Mouse (Mus musculus) limb, embryonic 11.5 days (tissue): Measurements from ENCODE around the gene Rnf13. TPM values are rescaled to one million over a fixed set of nuclear protein-coding genes. Genes with fewer than 3 reads are reported as not detected.
A peak's percentile ranks its signal among the peaks of the same experiment; 100 is the strongest.

Experiments used
- ATAC-seq: fragments of 200-750 bp; cut with Nextera tagmentation; 2 replicates; pipeline ENCODE4 v1.8.0; 2017; ENCODE audit warnings: low read depth; ENCODE audit not compliant: insufficient number of reproducible peaks, low FRiP score, low TSS enrichment
- DNase-seq: peaks from one replicate; pipeline ENCODE4 v3.0.0-alpha.2; 2015; ENCODE audit warnings: low spot score
- H3K27ac ChIP-seq: fragments of 300-500 bp; sonication (generic); replicated peaks from 2 replicates; pipeline ENCODE4 v1.5.1; 2014; ENCODE audit warnings: low read depth, mild to moderate bottlenecking, low read length
- H3K27me3 ChIP-seq: fragments of 300-500 bp; sonication (generic); 2 replicates; pipeline ENCODE4 v1.6.1; 2014; ENCODE audit warnings: mild to moderate bottlenecking, low read length, mixed read lengths; ENCODE audit not compliant: control insufficient read depth, insufficient read depth
- H3K36me3 ChIP-seq: fragments of 300-500 bp; sonication (generic); 2 replicates; pipeline ENCODE4 v1.6.1; 2014; ENCODE audit warnings: mild to moderate bottlenecking, low read length, moderate library complexity, mixed read lengths; ENCODE audit not compliant: control insufficient read depth, insufficient read depth
- H3K4me1 ChIP-seq: fragments of 300-500 bp; sonication (generic); 2 replicates; pipeline ENCODE4 v1.6.1; 2014; ENCODE audit warnings: low read length, mixed read lengths; ENCODE audit not compliant: control insufficient read depth, insufficient read depth
- H3K4me2 ChIP-seq: fragments of 300-500 bp; sonication (generic); 2 replicates; pipeline ENCODE4 v1.6.1; 2014; ENCODE audit warnings: low read depth, mild to moderate bottlenecking, moderate library complexity; ENCODE audit not compliant: severe bottlenecking
- H3K4me3 ChIP-seq: fragments of 300-500 bp; sonication (generic); 2 replicates; pipeline ENCODE4 v1.5.1; 2014; ENCODE audit warnings: low read depth, low read length
- H3K9ac ChIP-seq: fragments of 300-500 bp; sonication (generic); 2 replicates; pipeline ENCODE4 v1.6.1; 2014; ENCODE audit warnings: mild to moderate bottlenecking, low read length
- H3K9me3 ChIP-seq: fragments of 300-500 bp; sonication (generic); 2 replicates; pipeline ENCODE4 v1.6.1; 2016; ENCODE audit warnings: low read length; ENCODE audit not compliant: control insufficient read depth
- WGBS: fragments of 180-500 bp; shearing (Covaris S2); extraction: QIAGEN DNeasy Blood & Tissue Kit; methylation state at CpG from one replicate; pipeline ENCODE4 v1.1.7; 2014; 5-methylcytosine and 5-hydroxymethylcytosine counted together
- polyA plus RNA-seq: library from polyadenylated mRNA; unstranded; fragments of >200 nt; fragmentation: Nextera tagmentation; extraction: Ambion mirVana; gene quantifications from 2 replicates; pipeline ENCODE4 v1.2.1, GENCODE M21; 2014

The Rnf13 gene
- polyA plus RNA-seq: 39.6 and 50.6 TPM in 2 replicates

- peak within 1 kb of the TSS; percentile 74 for H3K4me2 ChIP-seq
- H3K4me1 ChIP-seq: 0 out of 2 replicates have a peak, but pooled peaks cover 6% of the 10 kb centered on the region
- peak within 1 kb of the TSS; percentile 77 for H3K9ac ChIP-seq
- WGBS: under 1% methylated on average over 59 of the region's 59 CpGs
- no peaks in the 10 kb centered on the region for H3K9me3 ChIP-seq
- DNase-seq (peak; percentile 96), ATAC-seq (peak; percentile 99)
- peak within 1 kb of the TSS; percentile 78 for H3K4me3 ChIP-seq
- no peaks in the 10 kb centered on the region for H3K36me3 ChIP-seq
- peak within 1 kb of the TSS; percentile 81 for H3K27ac ChIP-seq
- H3K27me3 ChIP-seq: no peaks in the 10 kb centered on the region
These were observed at the start of gene Rnf13 for GRCm38 (mm10) chr3:57735511-57736370. Gene Rnf13 (plus strand): TSS chr3:57736062.

GRCm38 (mm10) chr3:57691772-57692171 lies 44.1 kb upstream of the Rnf13 start:
- WGBS: 80% methylated on average over 4 of the region's 4 CpGs
- no peak overlapping the region for H3K4me2 ChIP-seq
- DNase-seq (no peak), ATAC-seq (no peak)
- H3K36me3 ChIP-seq: no peaks in the 10 kb centered on the region
- H3K27ac ChIP-seq: no peak overlapping the region
- H3K9me3 ChIP-seq: no peaks in the 10 kb centered on the region
- no peaks in the 10 kb centered on the region for H3K4me1 ChIP-seq
- H3K4me3 ChIP-seq: no peak overlapping the region
- no peaks in the 10 kb centered on the region for H3K27me3 ChIP-seq
- no peak overlapping the region for H3K9ac ChIP-seq

GRCm38 (mm10) chr3:57692719-57693118 lies 43.1 kb upstream of the Rnf13 start, which contains the start of gene Ankub1:
Gene Ankub1 (minus strand): TSS chr3:57692799.
- Histone ChIP-seq H3K4me1 (no peaks in the 10 kb centered on the region), H3K27me3 (no peaks in the 10 kb centered on the region), H3K9me3 (no peaks in the 10 kb centered on the region), H3K36me3 (no peaks in the 10 kb centered on the region), H3K4me2 (no peak within 1 kb of the TSS), H3K4me3 (no peak within 1 kb of the TSS), H3K9ac (no peak within 1 kb of the TSS), H3K27ac (no peak within 1 kb of the TSS)
- ATAC-seq: no peak
- 73% methylated on average over 2 of the region's 2 CpGs for WGBS
- no peak for DNase-seq

GRCm38 (mm10) chr3:57696249-57696648 lies 39.6 kb upstream of the Rnf13 start:
- 92% methylated on average over 4 of the region's 4 CpGs for WGBS
- no peak for DNase-seq
- no peak overlapping the region for H3K9ac ChIP-seq
- H3K4me1 ChIP-seq: no peaks in the 10 kb centered on the region
- no peak for ATAC-seq
- no peak overlapping the region for H3K27ac ChIP-seq
- H3K4me2 ChIP-seq: no peak overlapping the region
- no peak overlapping the region for H3K4me3 ChIP-seq
- no peaks in the 10 kb centered on the region for H3K36me3 ChIP-seq
- no peaks in the 10 kb centered on the region for H3K27me3 ChIP-seq
- no peaks in the 10 kb centered on the region for H3K9me3 ChIP-seq

GRCm38 (mm10) chr3:57696779-57697178 lies 39.1 kb upstream of the Rnf13 start:
- H3K27ac ChIP-seq: no peak overlapping the region
- H3K9ac ChIP-seq: no peak overlapping the region
- H3K27me3 ChIP-seq: no peaks in the 10 kb centered on the region
- no peaks in the 10 kb centered on the region for H3K4me1 ChIP-seq
- DNase-seq (no peak), ATAC-seq (no peak)
- WGBS: 92% methylated on average over 9 of the region's 9 CpGs
- no peaks in the 10 kb centered on the region for H3K36me3 ChIP-seq
- H3K4me3 ChIP-seq: no peak overlapping the region
- no peak overlapping the region for H3K4me2 ChIP-seq
- H3K9me3 ChIP-seq: no peaks in the 10 kb centered on the region

GRCm38 (mm10) chr3:57714151-57714550 lies 21.7 kb upstream of the Rnf13 start:
- 87% methylated on average over 6 of the region's 6 CpGs for WGBS
- Histone ChIP-seq H3K27ac (no peak overlapping the region), H3K4me2 (no peak overlapping the region), H3K27me3 (no peaks in the 10 kb centered on the region), H3K9me3 (no peaks in the 10 kb centered on the region), H3K4me1 (no peaks in the 10 kb centered on the region), H3K4me3 (no peak overlapping the region), H3K36me3 (no peaks in the 10 kb centered on the region), H3K9ac (no peak overlapping the region)
- DNase-seq (no peak), ATAC-seq (no peak)

GRCm38 (mm10) chr3:57732206-57732915 lies 3.5 kb upstream of the Rnf13 start:
- H3K36me3 ChIP-seq: no peaks in the 10 kb centered on the region
- H3K27me3 ChIP-seq: no peaks in the 10 kb centered on the region
- H3K4me2 ChIP-seq: no peak overlapping the region
- ATAC-seq (no peak), DNase-seq (no peak)
- H3K27ac ChIP-seq: no peak overlapping the region
- WGBS: 84% methylated on average over 5 of the region's 5 CpGs
- H3K9me3 ChIP-seq: no peaks in the 10 kb centered on the region
- H3K4me3 ChIP-seq: no peak overlapping the region
- H3K9ac ChIP-seq: no peak overlapping the region
- 0 out of 2 replicates have a peak, but pooled peaks cover 6% of the 10 kb centered on the region for H3K4me1 ChIP-seq

GRCm38 (mm10) chr3:57736419-57737095 lies 695 bp downstream of the Rnf13 start:
- H3K27me3 ChIP-seq: no peaks in the 10 kb centered on the region
- H3K4me1 ChIP-seq: 0 out of 2 replicates have a peak, but pooled peaks cover 6% of the 10 kb centered on the region
- H3K9ac ChIP-seq: peak overlapping the region; percentile 77
- H3K36me3 ChIP-seq: no peaks in the 10 kb centered on the region
- H3K4me3 ChIP-seq: peak overlapping the region; percentile 78
- no peaks in the 10 kb centered on the region for H3K9me3 ChIP-seq
- DNase-seq: no peak
- peak overlapping the region; percentile 74 for H3K4me2 ChIP-seq
- no peak for ATAC-seq
- H3K27ac ChIP-seq: peak overlapping the region; percentile 81
- 2% methylated on average over 13 of the region's 13 CpGs for WGBS
